Mouse (Mus musculus) lung, adult 2 months (tissue): Measurements from ENCODE around the gene Arfgef2. TPM values are rescaled to one million over a fixed set of nuclear protein-coding genes. Genes with fewer than 3 reads are reported as not detected.

Experiments
- DNase-seq: peaks from one replicate; pipeline ENCODE4 v3.0.0; 2022
- H3K4me1 ChIP-seq: fragments of 200-500 bp; 2 replicates; pipeline ENCODE4 v1.6.1; 2011; ENCODE audit warnings: low read length; ENCODE audit not compliant: control insufficient read depth, insufficient read depth
- H3K4me3 ChIP-seq: fragments of 200-500 bp; replicated peaks from 2 replicates; pipeline ENCODE3; 2011; ENCODE audit warnings: low read depth, mild to moderate bottlenecking, control low read depth, low read length; ENCODE audit errors: extremely low read depth
- CTCF ChIP-seq: fragments of 200-500 bp; IDR thresholded peaks from 2 replicates; pipeline ENCODE4 v1.5.1; 2011; ENCODE audit warnings: mild to moderate bottlenecking, low read length, control low read depth; ENCODE audit not compliant: insufficient read depth
- POLR2A ChIP-seq: fragments of 200-500 bp; IDR thresholded peaks from 2 replicates; pipeline ENCODE4 v1.6.1; 2011; ENCODE audit warnings: low read depth, mild to moderate bottlenecking, control low read depth, low read length, borderline replicate concordance; ENCODE audit errors: extremely low read depth
- WGBS: fragments of 180-500 bp; shearing (Covaris S2); methylation state at CpG from one replicate; pipeline ENCODE4 v1.1.7; 2018; 5-methylcytosine and 5-hydroxymethylcytosine counted together
- polyA plus RNA-seq: library from polyadenylated mRNA; depleted of rRNA; stranded (reverse); fragments of >200 nt; gene quantifications from 2 replicates; pipeline ENCODE4 v1.2.3, GENCODE M21; 2012

Arfgef2 gene
- polyA plus RNA-seq, 1 experiment, result 20.1 TPM

DNA sequence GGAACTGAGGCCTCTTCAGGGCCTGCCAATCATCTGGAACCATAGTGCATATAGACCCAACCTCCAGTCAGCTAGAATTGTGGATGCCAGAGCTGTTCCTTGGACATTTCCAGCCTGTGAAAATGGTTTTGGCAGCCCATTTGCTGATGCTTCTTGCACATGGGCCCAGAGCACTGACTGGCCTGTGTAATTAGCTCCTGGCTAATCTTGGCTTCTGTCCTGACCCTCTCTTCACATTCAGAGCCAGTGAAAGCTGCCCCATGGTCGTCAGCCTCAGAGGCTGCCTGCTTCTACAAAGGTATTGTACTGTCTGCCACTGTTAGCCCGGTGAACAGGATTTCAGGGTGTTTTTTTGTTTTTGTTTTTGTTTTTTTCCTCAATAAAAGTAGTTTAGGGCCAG, 17.5 kb downstream of the Arfgef2 start:
- H3K4me3 ChIP-seq, result no peak overlapping the region
- DNase-seq, result no peak
- 76% methylated on average over 2 of the region's 2 CpGs for WGBS
- TF ChIP-seq CTCF (no peak), POLR2A (no peak)
- peaks cover 15% of the 10 kb centered on the region for H3K4me1 ChIP-seq

DNA sequence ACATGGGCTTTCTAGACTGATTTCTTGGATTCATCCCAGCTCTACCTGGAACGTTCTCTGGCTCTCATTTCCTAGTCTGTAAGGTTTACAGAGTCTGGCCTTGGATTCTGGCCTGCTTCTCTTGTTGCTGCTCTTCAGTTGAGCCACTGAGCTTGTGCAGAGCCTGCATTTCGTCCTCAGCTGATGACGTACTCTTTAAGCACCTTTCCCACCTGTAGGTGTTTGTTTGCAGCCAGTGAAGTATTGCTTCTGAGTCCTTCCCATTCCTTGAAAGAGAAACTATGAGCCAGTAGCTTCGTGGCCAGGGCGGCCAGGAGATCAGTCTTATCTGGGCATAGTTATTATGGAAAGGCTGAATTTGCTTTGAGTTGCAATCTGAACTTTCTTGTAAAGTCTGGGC, 19.0 kb downstream of the Arfgef2 start:
- TF ChIP-seq CTCF (no peak), POLR2A (no peak)
- DNase-seq, result no peak
- H3K4me3 ChIP-seq, result no peak overlapping the region
- 73% methylated on average over 5 of the region's 5 CpGs for WGBS
- H3K4me1 ChIP-seq, result peaks cover 15% of the 10 kb centered on the region

DNA sequence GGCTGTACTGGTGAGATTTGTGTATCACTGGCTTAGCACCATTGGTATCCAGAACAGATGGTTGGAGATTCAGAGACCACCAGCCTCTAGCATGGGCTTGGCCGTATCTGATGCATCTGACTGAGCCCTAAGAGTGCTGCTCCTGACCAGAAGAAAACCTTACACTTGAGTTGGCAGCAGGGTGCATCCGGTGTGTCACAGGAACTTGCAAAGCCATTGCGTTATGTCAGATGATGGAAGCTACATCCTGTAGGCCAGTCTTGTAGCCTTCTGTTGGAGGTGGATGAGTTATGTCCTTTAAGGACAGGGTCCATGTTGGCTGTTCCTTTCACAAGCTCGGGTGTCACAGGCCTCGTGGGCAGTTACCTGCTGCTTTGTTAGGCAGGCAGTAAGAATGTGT, 19.6 kb downstream of the Arfgef2 start:
- H3K4me1 ChIP-seq, result peaks cover 12% of the 10 kb centered on the region
- 78% methylated on average over 5 of the region's 5 CpGs for whole genome bisulfite sequencing
- TF ChIP-seq POLR2A, result no peak
- no peak for TF ChIP-seq CTCF
- H3K4me3 ChIP-seq, result no peak overlapping the region
- no peak for DNase-seq

DNA sequence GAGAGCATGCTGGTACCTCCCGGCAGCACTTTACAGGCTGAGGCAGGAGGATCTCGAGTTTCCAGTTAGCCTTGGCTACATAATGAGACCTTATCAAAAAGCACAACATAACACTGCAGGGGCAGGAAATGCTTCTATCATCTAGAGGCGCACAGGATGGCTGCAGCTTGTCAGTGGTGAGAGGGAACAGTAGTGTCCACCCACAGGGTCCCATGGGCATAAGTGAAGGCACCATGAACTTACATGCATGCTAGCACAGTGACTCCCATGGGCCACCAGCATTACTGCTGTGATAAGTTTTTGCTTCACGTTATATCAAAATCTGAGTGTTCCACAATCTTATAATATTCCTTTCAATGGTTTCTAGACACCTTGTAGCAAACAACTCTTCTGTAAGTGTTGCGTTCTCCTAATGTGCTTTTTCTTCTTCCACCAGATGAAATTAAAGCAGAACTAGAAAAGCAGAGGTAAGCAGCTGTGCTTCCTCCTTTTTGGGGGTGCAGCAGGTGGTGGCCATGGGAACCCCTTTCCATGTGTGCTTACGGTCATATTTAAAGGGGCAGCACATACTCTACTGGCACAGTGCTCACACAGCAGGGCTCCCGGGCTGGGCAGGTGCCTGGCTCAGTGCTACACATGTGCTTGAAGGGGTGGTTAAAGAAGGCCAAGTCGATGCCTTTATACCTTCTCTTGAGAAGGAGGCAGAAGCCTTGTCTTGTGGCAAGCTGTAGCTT, 21.3 kb downstream of the Arfgef2 start:
- no peak overlapping the region for H3K4me3 ChIP-seq
- WGBS, result 75% methylated on average over 8 of the region's 8 CpGs
- TF ChIP-seq POLR2A, result no peak
- TF ChIP-seq CTCF, result no peak
- no peak for DNase-seq
- peaks cover 5% of the 10 kb centered on the region; the same call in 1 of the 2 replicates for H3K4me1 ChIP-seq

DNA sequence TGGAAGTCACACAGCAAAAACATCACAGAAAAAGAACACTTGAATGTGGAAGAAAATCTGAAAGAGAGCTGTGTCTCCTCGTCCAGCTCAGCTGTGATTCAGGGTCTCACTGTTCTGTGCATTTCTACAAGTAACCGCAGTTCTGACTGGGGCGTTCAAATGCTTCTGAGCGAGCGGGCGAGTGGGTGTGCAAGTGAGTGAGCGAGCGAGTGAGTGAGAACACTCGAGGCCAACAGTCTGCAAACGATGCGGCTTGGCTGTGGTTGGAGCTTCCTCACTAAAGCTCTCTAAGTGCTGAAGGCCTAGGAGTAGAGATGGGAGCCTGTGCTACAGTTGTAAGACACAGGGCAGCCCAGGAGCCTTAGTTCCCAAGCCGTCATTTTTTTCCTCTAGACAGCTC, 22.9 kb downstream of the Arfgef2 start:
- DNase-seq, result no peak
- TF ChIP-seq CTCF (no peak), POLR2A (no peak)
- Histone ChIP-seq H3K4me3 (no peak overlapping the region), H3K4me1 (no peaks in the 10 kb centered on the region)
- WGBS, result 82% methylated on average over 12 of the region's 12 CpGs

DNA sequence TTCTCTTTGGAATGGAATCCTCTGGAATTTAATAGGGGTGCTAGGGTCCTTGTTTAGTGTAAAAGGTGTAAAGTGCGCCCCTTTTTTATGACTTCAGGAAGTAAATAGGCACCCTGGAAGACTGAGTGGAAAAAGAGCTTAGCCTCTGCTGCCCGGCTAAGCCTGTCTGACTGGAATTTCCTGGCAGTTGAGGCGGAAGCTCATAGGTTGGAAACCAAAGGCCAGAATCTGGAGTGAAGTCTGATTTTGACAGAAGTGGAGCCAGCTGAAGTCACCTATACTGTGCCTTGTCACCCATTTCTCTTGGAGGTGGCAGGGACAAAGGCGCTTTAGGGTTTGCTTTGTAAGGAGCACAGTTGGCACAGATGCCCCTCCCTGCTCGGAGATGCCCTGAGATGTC, 25.0 kb downstream of the Arfgef2 start:
- H3K4me1 ChIP-seq, result no peaks in the 10 kb centered on the region
- TF ChIP-seq POLR2A (no peak), CTCF (no peak)
- no peak for DNase-seq
- H3K4me3 ChIP-seq, result no peak overlapping the region
- 70% methylated on average over 5 of the region's 5 CpGs for WGBS

DNA sequence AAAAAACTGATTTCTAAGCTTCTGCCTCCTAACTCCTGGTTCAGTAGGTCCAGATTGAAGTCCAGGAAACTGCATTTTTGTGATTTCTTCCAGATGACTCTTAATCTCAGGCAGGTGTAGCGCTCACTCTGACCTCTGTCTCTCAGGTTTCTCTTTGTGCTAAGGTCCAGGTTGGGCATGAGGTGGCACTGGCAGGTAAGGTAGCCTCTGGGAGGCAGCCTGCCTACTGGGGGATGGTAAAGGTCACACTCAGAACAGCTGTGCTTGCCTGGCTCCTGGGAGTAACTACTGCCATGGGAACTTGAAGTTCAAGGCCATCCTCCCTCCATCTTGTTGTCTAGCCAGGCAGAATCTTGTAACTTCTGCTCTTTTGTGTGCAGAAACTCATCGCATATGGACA, 28.7 kb downstream of the Arfgef2 start:
- TF ChIP-seq POLR2A (no peak), CTCF (no peak)
- 91% methylated on average over 2 of the region's 2 CpGs for WGBS
- Histone ChIP-seq H3K4me3 (no peak overlapping the region), H3K4me1 (no peaks in the 10 kb centered on the region)
- DNase-seq, result no peak

DNA sequence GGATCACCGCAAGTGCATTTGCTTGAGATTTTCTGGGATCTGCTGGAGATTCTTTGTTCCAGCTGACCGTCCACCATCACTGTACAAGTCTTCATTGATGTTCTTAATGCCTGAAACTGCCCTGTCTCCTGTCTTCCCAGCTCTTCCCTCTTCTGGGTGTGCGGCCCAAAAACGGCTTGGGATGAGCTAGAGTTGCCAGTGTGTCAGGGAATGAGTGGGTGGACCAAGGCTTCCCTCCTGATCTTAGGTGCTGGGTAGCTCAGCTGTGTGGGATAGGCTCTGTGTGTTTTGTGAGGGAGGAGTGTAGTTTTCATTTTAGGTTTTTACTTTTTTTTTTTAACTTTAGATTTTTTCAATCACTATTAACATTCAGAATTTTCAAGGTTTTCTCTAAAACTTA, 29.4 kb downstream of the Arfgef2 start:
- DNase-seq, result no peak
- H3K4me3 ChIP-seq, result no peak overlapping the region
- no peak for TF ChIP-seq POLR2A
- TF ChIP-seq CTCF, result no peak
- WGBS, result 95% methylated on average over 4 of the region's 4 CpGs
- no peaks in the 10 kb centered on the region for H3K4me1 ChIP-seq

DNA sequence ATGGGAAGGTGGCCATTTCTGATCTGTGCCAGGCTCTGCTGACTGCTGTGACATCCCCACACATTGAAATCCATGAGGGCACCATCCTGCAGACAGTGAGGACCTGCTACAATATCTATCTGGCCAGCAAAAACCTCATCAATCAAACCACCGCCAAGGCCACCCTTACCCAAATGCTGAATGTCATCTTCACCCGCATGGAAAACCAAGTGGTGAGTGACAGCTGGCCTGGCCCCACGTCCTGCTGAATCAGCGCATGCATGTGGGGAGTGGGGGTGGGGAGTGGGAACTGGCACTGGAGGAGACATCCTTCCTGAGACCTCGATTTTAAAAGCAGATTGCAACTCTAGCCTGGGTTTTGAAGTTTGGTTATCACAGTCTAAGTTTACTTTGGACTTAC, 30.2 kb downstream of the Arfgef2 start:
- Histone ChIP-seq H3K4me1 (no peaks in the 10 kb centered on the region), H3K4me3 (no peak overlapping the region)
- TF ChIP-seq CTCF (no peak), POLR2A (no peak)
- no peak for DNase-seq
- 57% methylated on average over 5 of the region's 5 CpGs for WGBS

DNA sequence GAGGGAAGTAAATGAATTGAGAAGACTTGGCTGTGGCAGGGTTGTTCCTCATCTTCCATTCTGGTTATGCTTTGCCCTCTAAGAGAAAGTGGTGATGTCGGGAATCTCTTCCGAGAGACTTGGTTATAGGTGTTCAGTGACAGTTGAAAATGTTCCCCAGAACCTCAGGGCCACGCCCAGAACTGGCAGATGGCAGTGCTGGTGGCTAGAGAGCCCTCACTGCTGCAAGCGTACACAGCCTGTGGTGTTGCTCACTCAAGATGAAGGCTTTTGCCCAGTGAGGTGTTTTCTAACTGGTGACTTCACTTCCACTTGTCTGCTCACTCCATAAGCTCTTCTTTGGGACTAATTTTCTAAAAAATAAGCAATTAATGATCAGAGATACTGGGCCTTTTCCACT, 36.4 kb downstream of the Arfgef2 start:
- WGBS, result 90% methylated on average over 4 of the region's 4 CpGs
- H3K4me3 ChIP-seq, result no peak overlapping the region
- DNase-seq, result no peak
- no peaks in the 10 kb centered on the region for H3K4me1 ChIP-seq
- TF ChIP-seq POLR2A (no peak), CTCF (no peak)

DNA sequence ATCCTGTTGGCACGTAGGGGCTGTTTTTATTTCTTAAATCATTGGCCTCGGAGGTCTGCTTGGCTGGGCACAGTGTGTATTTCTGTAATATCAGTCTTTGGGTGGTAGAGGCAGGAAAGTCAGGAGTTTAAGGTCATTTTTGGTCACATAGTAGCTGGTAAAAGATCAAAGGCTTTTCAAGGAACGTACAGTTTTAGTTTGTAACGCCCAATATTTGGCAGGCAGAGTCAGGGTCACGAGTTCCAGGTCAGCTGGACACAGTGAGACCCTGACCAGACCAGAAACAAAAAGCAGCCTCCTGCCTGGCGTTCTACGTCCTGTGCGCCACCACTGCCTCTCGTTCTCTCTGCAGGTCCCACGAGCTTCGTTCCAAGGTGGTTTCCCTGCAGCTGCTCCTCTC, 45.3 kb downstream of the Arfgef2 start:
- DNase-seq, result no peak
- no peak for TF ChIP-seq POLR2A
- no peak for TF ChIP-seq CTCF
- H3K4me3 ChIP-seq, result no peak overlapping the region
- no peaks in the 10 kb centered on the region for H3K4me1 ChIP-seq
- WGBS, result 85% methylated on average over 11 of the region's 11 CpGs
